Mouse (Mus musculus): ENCODE measurements around the gene Ralb.

GRCm38 (mm10) chr1:119480678-119481077 is 23.9 kb downstream of the Ralb start:
- TF ChIP-seq POLR2A (IDR thresholded peaks at IDR 0.05; ENCODE audit: borderline replicate concordance, control insufficient read depth, low read depth, low read length) (no peak), CTCF (IDR thresholded peaks at IDR 0.05; ENCODE audit: control insufficient read depth, insufficient read depth, low read length) (no peak)
